Mouse (Mus musculus): ENCODE measurements around the gene Rrn3. TPM values are rescaled to one million over a fixed set of nuclear protein-coding genes. Genes with fewer than 3 reads are reported as not detected.

Gene Rrn3
- polyA plus RNA-seq, 1 experiment from 2014 or later: 109 TPM

- Histone ChIP-seq H3K4me2 (ENCODE audit: low read length) (no peak overlapping the region), H3K4me3 (replicated peaks; ENCODE audit: low read length) (no peak overlapping the region), H3K36me3 (ENCODE audit: control insufficient read depth, insufficient read depth) (peaks cover 14% of the 10 kb centered on the region), H3K4me1 (replicated peaks; ENCODE audit: control insufficient read depth, insufficient read depth, low read length) (no peaks in the 10 kb centered on the region), H3K9me3 (ENCODE audit: control insufficient read depth, low read length) (no peaks in the 10 kb centered on the region), H3K27me3 (replicated peaks; ENCODE audit: control insufficient read depth, insufficient read depth, low read length) (no peaks in the 10 kb centered on the region), H3K27ac (ENCODE audit: low read length) (no peak overlapping the region), H3K9ac (replicated peaks; ENCODE audit: low read depth, low read length) (no peak overlapping the region)
- WGBS: 95% methylated on average over 4 of the region's 4 CpGs
- ATAC-seq: no peak
Measured at GRCm38 (mm10) chr16:13853886-13854285, 73.4 kb downstream of the Rrn3 start.

Small RNA genes within 50 kb of the gene (microRNA-seq; reads per million reads assigned to microRNA genes)
- not detected for gene Gm27734

Other genes starting within 250 kb of the Rrn3 start
- gene Parn, start 112.5 kb upstream of the Rrn3 start, polyA plus RNA-seq (2015; fragmentation: Nextera tagmentation; extraction: Ambion mirVana): 44.2 and 46.4 TPM in 2 replicates
- gene Bfar, start 108.8 kb upstream of the Rrn3 start, polyA plus RNA-seq (2015; fragmentation: Nextera tagmentation; extraction: Ambion mirVana): 53.3 and 56.9 TPM in 2 replicates
- gene 3110001I22Rik, start 108.8 kb upstream of the Rrn3 start, polyA plus RNA-seq (2015; fragmentation: Nextera tagmentation; extraction: Ambion mirVana): 8.5 and 8.6 TPM in 2 replicates
- 0.43 TPM in 1 of 2 replicates, not detected in the other for gene Pla2g10, start 49.7 kb upstream of the Rrn3 start, polyA plus RNA-seq (2015; fragmentation: Nextera tagmentation; extraction: Ambion mirVana)
- 208 and 219 TPM in 2 replicates for gene Ntan1, start 38.1 kb downstream of the Rrn3 start, polyA plus RNA-seq (2015; fragmentation: Nextera tagmentation; extraction: Ambion mirVana)
- 72.4 and 73.7 TPM in 2 replicates for gene Pdxdc1, start 122.4 kb downstream of the Rrn3 start, polyA plus RNA-seq (2015; fragmentation: Nextera tagmentation; extraction: Ambion mirVana)
- 21.3 and 23.7 TPM in 2 replicates for gene Mpv17l, start 122.5 kb downstream of the Rrn3 start, polyA plus RNA-seq (2015; fragmentation: Nextera tagmentation; extraction: Ambion mirVana)
- gene 2900011O08Rik, start 205.9 kb downstream of the Rrn3 start, polyA plus RNA-seq (2015; fragmentation: Nextera tagmentation; extraction: Ambion mirVana): 138 and 163 TPM in 2 replicates
- gene Ifitm7, start 206.2 kb downstream of the Rrn3 start, polyA plus RNA-seq (2015; fragmentation: Nextera tagmentation; extraction: Ambion mirVana): 0.41 and 0.56 TPM in 2 replicates